Mouse (Mus musculus): ENCODE results near the gene Dnase1l1. TPM values are rescaled to one million over a fixed set of nuclear protein-coding genes. Genes with fewer than 3 reads are reported as not detected.

The Dnase1l1 gene
- 18.3 and 18.9 TPM in 2 replicates for polyA plus RNA-seq (2012; rRNA removed)

DNA sequence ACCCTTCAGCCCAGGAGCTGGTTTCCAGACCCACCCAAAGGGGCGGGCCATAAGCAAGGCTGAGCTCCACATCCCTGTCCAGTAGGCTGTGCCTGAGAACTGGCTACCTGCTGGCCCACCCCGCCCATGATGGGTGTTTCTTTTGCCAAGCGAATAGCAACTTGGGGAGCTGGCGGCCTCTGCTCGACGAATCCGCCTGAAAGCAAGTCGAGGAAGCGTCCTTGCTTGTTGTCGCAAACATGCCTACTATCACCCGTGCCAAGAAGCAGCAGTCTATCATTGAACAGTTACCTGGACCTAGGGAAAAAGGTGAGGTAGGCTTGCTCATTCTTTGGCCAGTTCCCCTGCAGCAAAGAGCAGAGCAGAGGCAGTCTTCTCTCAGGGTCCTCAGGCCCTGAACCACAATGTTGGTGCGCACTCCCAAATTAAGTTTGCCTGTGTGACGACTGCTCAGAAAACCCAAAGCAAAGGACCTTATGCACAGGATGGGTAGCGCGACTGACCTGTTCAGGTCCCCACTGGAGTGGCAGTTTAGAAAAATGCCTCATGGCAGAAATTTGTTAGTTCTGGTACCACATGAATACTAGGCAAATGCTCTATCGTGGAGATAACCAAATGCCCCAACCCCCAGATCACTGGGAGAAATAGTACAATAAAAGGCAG lies at the start of gene Dnase1l1, which contains the start of gene Taz:
Gene Dnase1l1, minus strand, starts transcription at position 606 of the 663 bp plus-strand sequence.
Gene Taz, plus strand, starts transcription at position 181 of the 663 bp plus-strand sequence.

DNA sequence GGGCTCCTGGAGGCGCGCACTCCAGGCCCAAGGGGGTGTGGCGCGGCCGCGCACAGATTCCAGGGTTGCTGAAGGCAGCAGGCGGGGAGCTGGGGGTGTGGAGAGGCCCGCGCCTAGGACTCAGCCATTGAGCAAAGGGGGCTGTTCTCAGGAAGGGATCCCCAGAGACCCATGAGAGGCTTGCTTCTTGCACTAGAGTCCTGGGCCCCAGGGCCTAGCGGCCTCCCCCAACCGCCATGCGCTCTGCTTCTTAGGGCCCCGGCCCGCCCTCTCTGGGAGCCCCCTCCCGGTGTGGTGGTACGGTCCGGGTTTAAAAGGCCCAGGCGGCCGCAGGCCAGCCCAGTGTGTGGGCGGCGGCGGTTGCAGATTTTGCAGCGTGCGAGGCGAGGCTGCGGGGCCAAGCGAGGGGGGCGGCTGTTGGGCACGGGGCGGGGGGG lies 46.6 kb upstream of the Dnase1l1 start, which contains the start of gene Plxna3:
Gene Plxna3, plus strand, starts transcription at position 342 of the 437 bp plus-strand sequence.

DNA sequence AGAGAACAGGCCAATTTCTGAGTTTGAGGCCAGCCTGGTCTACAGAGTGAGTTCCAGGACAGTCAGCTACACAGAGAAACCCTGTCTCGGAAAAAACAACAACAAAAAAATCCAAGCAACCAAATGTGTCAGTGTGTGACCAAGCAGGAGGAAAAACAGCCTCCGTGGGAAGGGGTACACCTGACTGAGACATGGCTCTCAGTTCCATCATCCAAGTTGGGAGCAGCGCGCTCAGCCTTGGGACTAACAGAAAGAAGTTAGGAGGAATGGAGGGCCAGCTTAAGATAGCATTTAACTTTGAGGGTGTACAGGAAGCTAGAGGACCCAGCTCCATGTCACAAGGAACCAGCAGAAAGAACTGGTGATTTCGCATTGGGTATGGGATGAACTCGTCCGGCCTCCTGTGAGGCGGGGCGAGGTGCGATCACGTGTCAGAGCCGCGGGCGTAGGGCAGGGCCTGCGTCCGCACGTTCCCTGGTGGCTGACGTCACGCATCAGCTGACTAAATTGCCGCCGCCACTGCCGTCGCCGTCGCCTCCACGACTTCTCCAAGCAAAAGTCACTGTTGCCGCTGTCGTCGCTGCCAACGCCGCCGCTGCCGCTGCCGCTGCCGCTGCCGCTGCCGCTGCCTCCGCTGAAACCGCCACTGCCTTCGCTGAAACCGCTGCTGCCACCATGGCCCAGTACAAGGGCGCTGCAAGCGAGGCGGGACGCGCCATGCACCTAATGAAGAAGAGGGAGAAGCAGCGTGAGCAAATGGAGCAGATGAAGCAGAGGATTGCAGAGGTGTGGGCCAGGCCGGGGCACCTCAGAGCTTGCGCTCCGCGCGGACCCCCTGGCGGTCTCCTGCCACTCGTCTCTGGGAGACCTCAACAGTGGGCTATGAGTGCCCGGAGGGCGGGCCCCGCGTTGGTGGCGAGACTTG lies 30.7 kb upstream of the Dnase1l1 start, which contains the start of gene Fam50a:
Gene Fam50a, plus strand, starts transcription at position 494 of the 925 bp plus-strand sequence.

DNA sequence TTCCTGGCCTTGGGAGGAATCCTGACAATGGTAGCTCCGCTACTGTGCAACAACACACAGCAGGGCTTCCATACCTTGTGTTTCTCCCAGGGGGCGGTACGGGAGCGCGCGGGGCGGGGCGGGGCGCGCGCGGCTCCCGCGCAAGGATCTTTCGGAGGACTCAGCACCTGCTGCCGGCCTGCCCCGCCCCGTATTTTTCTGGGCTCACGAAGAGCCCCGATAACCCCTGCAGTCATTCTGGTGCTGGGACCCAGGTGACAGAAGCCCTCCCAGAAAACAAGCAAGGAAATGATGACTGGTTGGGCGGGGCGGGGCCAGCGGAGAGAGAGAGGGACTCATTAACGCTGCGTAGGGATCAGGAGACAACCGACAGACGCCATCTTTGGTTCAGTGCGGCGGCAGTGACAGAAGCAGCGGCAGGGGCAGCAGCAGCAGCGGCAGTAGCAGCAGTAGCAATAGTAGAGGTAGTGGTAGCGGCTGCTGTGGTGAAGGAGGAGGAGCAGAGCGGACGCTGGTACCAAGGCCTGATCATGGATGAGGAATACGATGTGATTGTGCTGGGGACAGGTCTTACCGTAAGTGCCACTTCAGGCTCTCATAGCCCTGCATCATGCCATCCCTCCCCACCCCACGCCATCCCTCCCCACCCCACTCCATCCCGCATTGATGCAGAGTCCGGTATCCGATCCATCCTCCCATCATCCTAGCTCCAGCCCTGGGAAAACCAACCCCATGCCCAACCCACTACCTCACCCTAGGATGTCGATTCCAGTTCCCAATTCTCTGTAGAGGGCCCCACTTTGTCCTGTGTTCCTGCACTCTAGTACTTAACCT lies 22.9 kb upstream of the Dnase1l1 start, which contains the start of gene Gdi1:
Gene Gdi1, plus strand, starts transcription at position 132 of the 834 bp plus-strand sequence.

DNA sequence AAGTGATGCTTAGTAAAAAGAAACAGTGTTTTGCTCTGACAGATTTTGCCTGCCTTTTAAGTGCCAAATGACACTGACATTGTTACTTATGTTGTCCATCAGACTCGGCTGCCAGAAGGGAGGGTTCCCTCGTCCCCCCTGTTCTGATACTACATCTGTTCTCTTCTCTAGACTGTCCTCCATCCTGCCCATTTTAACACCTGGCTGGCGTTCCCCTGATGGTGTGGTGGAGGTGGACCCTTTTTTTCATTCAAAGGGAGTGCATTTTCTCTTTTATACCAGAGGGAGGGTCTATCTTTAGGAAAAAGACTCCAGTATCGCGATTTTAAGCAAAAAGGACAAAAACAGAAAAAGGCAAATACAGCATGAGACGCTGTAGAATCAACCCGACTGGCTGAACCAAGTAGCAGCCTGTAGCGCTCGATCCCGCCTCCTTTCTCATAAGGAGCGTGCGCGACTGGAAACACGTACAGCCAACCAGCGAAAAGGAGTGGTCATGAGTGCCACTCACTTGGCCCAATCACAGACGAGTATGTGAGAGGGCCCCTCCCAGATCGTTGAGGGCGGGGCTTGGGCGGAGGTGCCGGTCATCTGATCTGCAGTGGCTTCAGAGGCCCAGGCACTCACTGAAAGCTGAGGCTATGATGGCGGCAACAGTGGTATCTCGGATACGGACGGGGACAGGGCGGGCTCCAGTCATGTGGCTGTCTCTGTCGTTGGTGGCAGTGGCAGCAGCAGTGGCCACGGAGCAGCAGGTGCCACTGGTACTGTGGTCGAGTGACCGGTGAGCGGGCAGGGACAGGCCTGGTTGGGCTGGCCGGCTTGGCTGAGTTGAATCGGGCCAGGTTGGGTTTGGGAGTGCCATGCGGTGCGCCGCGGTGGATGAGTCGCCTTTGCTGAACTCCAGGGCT lies 14.7 kb upstream of the Dnase1l1 start, which contains the start of gene Atp6ap1:
Gene Atp6ap1, plus strand, starts transcription at position 560 of the 911 bp plus-strand sequence.

DNA sequence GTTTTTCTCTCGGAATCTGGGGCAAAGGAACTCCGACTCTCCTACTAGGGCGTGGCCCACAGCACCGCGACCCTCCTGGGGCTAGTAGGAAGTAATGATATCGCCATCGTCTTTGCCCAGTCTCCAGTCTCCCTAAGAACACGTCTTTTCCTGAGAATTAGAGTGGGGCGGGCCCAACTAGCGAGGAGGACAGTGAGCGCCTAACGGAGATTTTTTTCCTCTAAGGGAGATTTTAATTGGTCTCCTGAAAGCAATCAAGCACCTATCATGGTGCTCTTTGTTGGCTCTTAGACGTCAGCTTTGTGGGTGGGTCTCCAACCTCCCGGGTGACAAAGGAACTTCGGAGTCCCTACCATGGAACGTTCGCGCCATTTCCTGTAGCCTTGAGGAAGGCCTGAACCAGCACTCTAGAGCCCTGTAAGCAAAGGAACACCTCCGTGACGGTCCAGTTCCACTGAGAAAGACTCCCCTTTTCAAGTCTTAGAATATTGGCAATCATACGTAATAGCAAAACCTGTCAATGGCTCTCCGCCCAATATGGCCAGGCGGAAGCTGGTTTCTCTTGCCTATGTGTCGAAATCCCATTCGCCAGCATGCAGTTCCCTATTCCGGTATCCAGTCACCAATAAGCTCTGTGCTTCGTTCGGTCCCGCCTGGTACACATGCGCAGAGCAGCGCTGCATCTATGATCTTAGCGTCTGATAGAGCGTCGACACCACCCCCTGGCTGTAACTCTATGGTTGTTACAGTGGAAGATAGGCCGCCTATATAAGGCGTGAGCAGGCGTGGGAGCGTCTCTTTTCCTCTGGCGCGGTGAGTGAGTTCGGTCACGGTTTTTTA lies 11.9 kb downstream of the Dnase1l1 start, which contains the start of gene Rpl10:
Gene Rpl10, plus strand, starts transcription at position 751 of the 840 bp plus-strand sequence.

DNA sequence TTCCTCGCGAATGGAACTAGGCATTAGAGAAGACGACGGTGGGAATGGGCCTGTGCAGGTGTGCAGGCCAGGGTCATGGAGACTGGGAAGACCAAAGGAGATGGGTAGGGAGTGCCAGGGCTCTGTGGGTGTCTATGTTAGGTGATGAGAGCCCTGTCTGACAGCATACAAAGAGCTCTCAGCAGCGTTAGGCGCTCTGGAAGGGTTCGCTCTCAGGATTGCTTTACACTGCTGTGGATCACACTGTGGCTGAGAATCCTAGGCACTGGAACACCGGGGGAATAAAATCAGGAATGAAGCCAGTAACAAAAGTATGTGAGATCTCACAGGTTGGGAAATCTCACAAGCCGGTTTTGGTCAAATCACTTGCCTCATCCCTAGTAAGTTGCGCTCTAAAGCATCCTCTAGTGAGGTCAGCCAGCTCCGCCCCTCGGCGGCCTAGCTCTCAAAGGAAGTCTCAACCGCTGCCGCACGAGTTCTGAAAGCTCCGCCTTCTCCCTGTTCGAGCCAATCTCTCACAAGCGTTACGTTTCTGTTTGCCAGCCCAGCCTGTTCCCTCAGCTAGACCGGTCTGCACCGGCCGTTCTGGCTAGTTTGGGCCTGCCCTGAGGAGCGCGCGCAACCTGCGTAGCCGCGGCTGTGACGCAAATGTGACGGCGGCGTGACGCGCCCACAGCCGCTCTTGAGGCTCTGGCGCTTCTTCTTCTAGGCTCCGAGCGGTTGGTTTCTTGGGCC lies 27.8 kb downstream of the Dnase1l1 start, which contains the start of gene Emd:
Gene Emd, plus strand, starts transcription at position 535 of the 735 bp plus-strand sequence.

DNA sequence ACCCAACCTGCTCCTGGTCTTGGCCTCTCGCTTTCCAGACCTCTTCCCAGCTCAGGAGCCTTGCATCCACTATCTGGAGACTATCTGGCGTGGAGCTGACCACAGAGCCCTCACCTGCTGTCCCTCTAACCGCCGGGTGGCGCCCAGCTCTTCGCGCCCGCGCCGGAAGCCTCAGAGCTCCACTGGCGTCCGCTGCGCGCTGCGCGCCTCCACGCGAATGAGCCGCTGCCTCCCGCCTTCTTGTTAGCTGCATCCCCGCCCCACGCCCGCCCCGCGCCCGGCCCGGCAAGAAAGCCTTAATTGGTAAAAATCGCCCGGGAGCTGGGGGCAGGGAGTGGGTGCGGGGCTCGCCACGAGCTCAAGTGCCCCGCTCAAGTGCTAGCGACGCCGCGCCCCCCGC lies 32.5 kb downstream of the Dnase1l1 start, which contains the start of gene Flna:
Gene Flna, minus strand, starts transcription at position 206 of the 400 bp plus-strand sequence.

Other genes with a start within 250 kb of the Dnase1l1 start
- not detected in 2 replicates for gene Opn1mw, start 154.9 kb downstream of the Dnase1l1 start, polyA plus RNA-seq (2012; rRNA removed)
- 3.6 and 3.7 TPM in 2 replicates for gene Mecp2, start 147.0 kb downstream of the Dnase1l1 start, polyA plus RNA-seq (2012; rRNA removed)
- gene Tex28, start 114.5 kb downstream of the Dnase1l1 start, polyA plus RNA-seq (2012; rRNA removed) = not detected in 2 replicates
- gene Tktl1, start 105.1 kb downstream of the Dnase1l1 start, polyA plus RNA-seq (2012; rRNA removed) = not detected in 2 replicates
- gene Flna, start 32.5 kb downstream of the Dnase1l1 start, polyA plus RNA-seq (2012; rRNA removed) = 985 and 1,044 TPM in 2 replicates
- gene Emd, start 27.6 kb downstream of the Dnase1l1 start, polyA plus RNA-seq (2012; rRNA removed) = 48.3 and 63.7 TPM in 2 replicates
- gene Rpl10, start 11.5 kb downstream of the Dnase1l1 start, polyA plus RNA-seq (2012; rRNA removed) = 1,225 and 1,400 TPM in 2 replicates
- 121 and 127 TPM in 2 replicates for gene Taz, start 425 bp downstream of the Dnase1l1 start, polyA plus RNA-seq (2012; rRNA removed)
- gene Atp6ap1, start 14.8 kb upstream of the Dnase1l1 start, polyA plus RNA-seq (2012; rRNA removed) = 324 and 365 TPM in 2 replicates
- 94.5 and 119 TPM in 2 replicates for gene Gdi1, start 22.7 kb upstream of the Dnase1l1 start, polyA plus RNA-seq (2012; rRNA removed)
- gene Fam50a, start 30.7 kb upstream of the Dnase1l1 start, polyA plus RNA-seq (2012; rRNA removed) = 11.6 and 17.5 TPM in 2 replicates
- 13.9 and 16.8 TPM in 2 replicates for gene Plxna3, start 46.7 kb upstream of the Dnase1l1 start, polyA plus RNA-seq (2012; rRNA removed)
- 35.5 and 37.4 TPM in 2 replicates for gene Lage3, start 71.3 kb upstream of the Dnase1l1 start, polyA plus RNA-seq (2012; rRNA removed)
- gene Ubl4a, start 90.9 kb upstream of the Dnase1l1 start, polyA plus RNA-seq (2012; rRNA removed) = 38.4 and 49.9 TPM in 2 replicates
- gene Slc10a3, start 91.0 kb upstream of the Dnase1l1 start, polyA plus RNA-seq (2012; rRNA removed) = 19.5 and 23.5 TPM in 2 replicates
- gene Fam3a, start 110.9 kb upstream of the Dnase1l1 start, polyA plus RNA-seq (2012; rRNA removed) = 50.3 and 57.9 TPM in 2 replicates
- 11.9 and 17.9 TPM in 2 replicates for gene Ikbkg, start 111.0 kb upstream of the Dnase1l1 start, polyA plus RNA-seq (2012; rRNA removed)
- 25.1 and 31.0 TPM in 2 replicates for gene G6pdx, start 146.9 kb upstream of the Dnase1l1 start, polyA plus RNA-seq (2012; rRNA removed)
- not detected in 2 replicates for gene Gm6880, start 199.1 kb upstream of the Dnase1l1 start, polyA plus RNA-seq (2012; rRNA removed)